Mouse (Mus musculus): Measurements from ENCODE around the gene Foxj2. TPM values are rescaled to one million over a fixed set of nuclear protein-coding genes. Genes with fewer than 3 reads are reported as not detected.

The Foxj2 gene
- polyA plus RNA-seq, 1 experiment from 2014 or later, result 3.0 TPM

Other genes starting within 250 kb of the Foxj2 start
- 1.7 and 2.1 TPM in 2 replicates for gene Apobec1, start 217.5 kb upstream of the Foxj2 start, polyA plus RNA-seq (2014; fragmentation: Nextera tagmentation; extraction: Ambion mirVana)
- 0.25 TPM in 1 of 2 replicates, not detected in the other for gene Gdf3, start 209.8 kb upstream of the Foxj2 start, polyA plus RNA-seq (2014; fragmentation: Nextera tagmentation; extraction: Ambion mirVana)
- not detected in 2 replicates for gene Dppa3, start 193.5 kb upstream of the Foxj2 start, polyA plus RNA-seq (2014; fragmentation: Nextera tagmentation; extraction: Ambion mirVana)
- 0.07 and 0.32 TPM in 2 replicates for gene Nanog, start 112.4 kb upstream of the Foxj2 start, polyA plus RNA-seq (2014; fragmentation: Nextera tagmentation; extraction: Ambion mirVana)
- gene Slc2a3, start 18.3 kb upstream of the Foxj2 start, polyA plus RNA-seq (2014; fragmentation: Nextera tagmentation; extraction: Ambion mirVana), result 23.5 and 29.2 TPM in 2 replicates
- gene C3ar1, start 36.2 kb downstream of the Foxj2 start, polyA plus RNA-seq (2014; fragmentation: Nextera tagmentation; extraction: Ambion mirVana), result 1.8 and 2.0 TPM in 2 replicates
- gene Necap1, start 54.6 kb downstream of the Foxj2 start, polyA plus RNA-seq (2014; fragmentation: Nextera tagmentation; extraction: Ambion mirVana), result 78.4 and 82.3 TPM in 2 replicates
- gene Clec4a1, start 101.9 kb downstream of the Foxj2 start, polyA plus RNA-seq (2014; fragmentation: Nextera tagmentation; extraction: Ambion mirVana), result 1.7 and 2.0 TPM in 2 replicates
- 0.63 and 0.81 TPM in 2 replicates for gene Clec4a3, start 132.6 kb downstream of the Foxj2 start, polyA plus RNA-seq (2014; fragmentation: Nextera tagmentation; extraction: Ambion mirVana)
- gene Clec4a4, start 170.5 kb downstream of the Foxj2 start, polyA plus RNA-seq (2014; fragmentation: Nextera tagmentation; extraction: Ambion mirVana), result not detected in 2 replicates
- gene Clec4b1, start 230.0 kb downstream of the Foxj2 start, polyA plus RNA-seq (2014; fragmentation: Nextera tagmentation; extraction: Ambion mirVana), result not detected in 2 replicates

Data from hindbrain, embryonic 11.5 days (tissue).